ENCODE assay signal across 23 mouse cellular contexts in genomic region chr10:129981867-129982266, GRCm38 (mm10). TPM values are rescaled to one million over a fixed set of nuclear protein-coding genes. Genes with fewer than 3 reads are reported as not detected.
"Had no signal": no experiment of that assay in that cellular context is flagged by ENCODE, and none has a peak within 500 bp of the region (broad histone marks: within the 10 kb centered on the region; RNA-seq: fewer than 3 reads in every experiment).

No protein-coding gene starts in this region.

RNA-seq across cellular contexts. Expression of gene Gm10310, which starts 3.0 kb away (rescaled TPM):
- total RNA-seq: layer of hippocampus, adult 8-10 months; layer of hippocampus, postnatal 10 days; layer of hippocampus, postnatal 36 days; left cerebral cortex, adult 2 months; left cerebral cortex, postnatal 10 days; left cerebral cortex, postnatal 36 days; liver, adult 2 months; monocyte, adult 5-6 weeks had no signal
- polyA plus RNA-seq: kidney, adult 2 months; kidney, embryonic 14.5 days; limb, embryonic 11.5 days; limb, embryonic 14.5 days; liver, adult 2 months; liver, embryonic 13.5 days; liver, embryonic 16.5 days; lung, adult 2 months; lung, embryonic 16.5 days; midbrain, embryonic 13.5 days; midbrain, embryonic 16.5 days; myocyte; neural tube, embryonic 15.5 days; stomach, embryonic 14.5 days; stomach, postnatal 0 days; thymus, adult 2 months had no signal

RNA-seq across cellular contexts. Expression of gene Olfr247, which starts 5.9 kb away (rescaled TPM):
- total RNA-seq: layer of hippocampus, adult 8-10 months; layer of hippocampus, postnatal 10 days; layer of hippocampus, postnatal 36 days; left cerebral cortex, adult 2 months; left cerebral cortex, postnatal 10 days; left cerebral cortex, postnatal 36 days; liver, adult 2 months; monocyte, adult 5-6 weeks had no signal
- polyA plus RNA-seq: kidney, adult 2 months; kidney, embryonic 14.5 days; limb, embryonic 11.5 days; limb, embryonic 14.5 days; liver, adult 2 months; liver, embryonic 13.5 days; liver, embryonic 16.5 days; lung, adult 2 months; lung, embryonic 16.5 days; midbrain, embryonic 13.5 days; midbrain, embryonic 16.5 days; myocyte; neural tube, embryonic 15.5 days; stomach, embryonic 14.5 days; stomach, postnatal 0 days; thymus, adult 2 months had no signal

RNA-seq across cellular contexts. Expression of gene Olfr819, which starts 14.8 kb away (rescaled TPM):
- total RNA-seq: layer of hippocampus, adult 8-10 months; layer of hippocampus, postnatal 10 days; layer of hippocampus, postnatal 36 days; left cerebral cortex, adult 2 months; left cerebral cortex, postnatal 10 days; left cerebral cortex, postnatal 36 days; liver, adult 2 months; monocyte, adult 5-6 weeks had no signal
- polyA plus RNA-seq: kidney, adult 2 months; kidney, embryonic 14.5 days; limb, embryonic 11.5 days; limb, embryonic 14.5 days; liver, adult 2 months; liver, embryonic 13.5 days; liver, embryonic 16.5 days; lung, adult 2 months; lung, embryonic 16.5 days; midbrain, embryonic 13.5 days; midbrain, embryonic 16.5 days; myocyte; neural tube, embryonic 15.5 days; stomach, embryonic 14.5 days; stomach, postnatal 0 days; thymus, adult 2 months had no signal

RNA-seq across cellular contexts. Expression of gene Olfr820, which starts 30.6 kb away (rescaled TPM):
- total RNA-seq: layer of hippocampus, adult 8-10 months; layer of hippocampus, postnatal 10 days; layer of hippocampus, postnatal 36 days; left cerebral cortex, adult 2 months; left cerebral cortex, postnatal 10 days; left cerebral cortex, postnatal 36 days; liver, adult 2 months; monocyte, adult 5-6 weeks had no signal
- polyA plus RNA-seq: kidney, adult 2 months; kidney, embryonic 14.5 days; limb, embryonic 11.5 days; limb, embryonic 14.5 days; liver, adult 2 months; liver, embryonic 13.5 days; liver, embryonic 16.5 days; lung, adult 2 months; lung, embryonic 16.5 days; midbrain, embryonic 13.5 days; midbrain, embryonic 16.5 days; myocyte; neural tube, embryonic 15.5 days; stomach, embryonic 14.5 days; stomach, postnatal 0 days; thymus, adult 2 months had no signal

RNA-seq across cellular contexts. Expression of gene Olfr818, which starts 33.0 kb away (rescaled TPM):
- total RNA-seq: layer of hippocampus, adult 8-10 months; layer of hippocampus, postnatal 10 days; layer of hippocampus, postnatal 36 days; left cerebral cortex, adult 2 months; left cerebral cortex, postnatal 10 days; left cerebral cortex, postnatal 36 days; liver, adult 2 months; monocyte, adult 5-6 weeks had no signal
- polyA plus RNA-seq: kidney, adult 2 months; kidney, embryonic 14.5 days; limb, embryonic 11.5 days; limb, embryonic 14.5 days; liver, adult 2 months; liver, embryonic 13.5 days; liver, embryonic 16.5 days; lung, adult 2 months; lung, embryonic 16.5 days; midbrain, embryonic 13.5 days; midbrain, embryonic 16.5 days; myocyte; neural tube, embryonic 15.5 days; stomach, embryonic 14.5 days; stomach, postnatal 0 days; thymus, adult 2 months had no signal
